Mouse (Mus musculus): ENCODE results near the gene Cldn10. TPM values are rescaled to one million over a fixed set of nuclear protein-coding genes. Genes with fewer than 3 reads are reported as not detected.

Cldn10 gene
- polyA plus RNA-seq, 1 experiment from 2014 or later = 1.3 TPM

GRCm38 (mm10) chr14:118793416-118793815, 5.7 kb downstream of the Cldn10 start:
- no peak for DNase-seq
- WGBS = 88% methylated on average over 6 of the region's 6 CpGs
- Histone ChIP-seq H3K9me3 (ENCODE audit: control insufficient read depth, low read length) (no peaks in the 10 kb centered on the region), H3K4me2 (ENCODE audit: low read length) (no peak overlapping the region), H3K27ac (replicated peaks; ENCODE audit: low read depth, low read length) (no peak overlapping the region), H3K4me3 (replicated peaks; ENCODE audit: low read depth, low read length) (no peak overlapping the region), H3K36me3 (ENCODE audit: control insufficient read depth, insufficient read depth, low read length) (no peaks in the 10 kb centered on the region), H3K9ac (replicated peaks; ENCODE audit: low read length) (no peak overlapping the region), H3K27me3 (ENCODE audit: control insufficient read depth, insufficient read depth, low read length) (no peaks in the 10 kb centered on the region), H3K4me1 (ENCODE audit: control insufficient read depth, insufficient read depth, low read length) (no peaks in the 10 kb centered on the region)
- no peak for ATAC-seq (ENCODE audit: low FRiP score, low TSS enrichment)

- Histone ChIP-seq H3K9ac (replicated peaks; ENCODE audit: low read length) (no peak overlapping the region), H3K4me3 (replicated peaks; ENCODE audit: low read depth, low read length) (no peak overlapping the region), H3K9me3 (ENCODE audit: control insufficient read depth, low read length) (no peaks in the 10 kb centered on the region), H3K27me3 (ENCODE audit: control insufficient read depth, insufficient read depth, low read length) (no peaks in the 10 kb centered on the region), H3K4me2 (ENCODE audit: low read length) (no peak overlapping the region), H3K4me1 (ENCODE audit: control insufficient read depth, insufficient read depth, low read length) (no peaks in the 10 kb centered on the region), H3K36me3 (ENCODE audit: control insufficient read depth, insufficient read depth, low read length) (no peaks in the 10 kb centered on the region), H3K27ac (replicated peaks; ENCODE audit: low read depth, low read length) (no peak overlapping the region)
- ATAC-seq (ENCODE audit: low FRiP score, low TSS enrichment) (no peak), DNase-seq (no peak)
- 83% methylated on average over 1 of the region's 1 CpGs for WGBS
Measured at GRCm38 (mm10) chr14:118794196-118794595, 6.5 kb downstream of the Cldn10 start.

- DNase-seq (no peak), ATAC-seq (ENCODE audit: low FRiP score, low TSS enrichment) (no peak)
- no peaks in the 10 kb centered on the region for H3K4me1 ChIP-seq (ENCODE audit: control insufficient read depth, insufficient read depth, low read length)
- no peak overlapping the region for H3K4me2 ChIP-seq (ENCODE audit: low read length)
- no peak overlapping the region for H3K4me3 ChIP-seq (replicated peaks; ENCODE audit: low read depth, low read length)
- no peaks in the 10 kb centered on the region for H3K36me3 ChIP-seq (ENCODE audit: control insufficient read depth, insufficient read depth, low read length)
- no peak overlapping the region for H3K27ac ChIP-seq (replicated peaks; ENCODE audit: low read depth, low read length)
- no peaks in the 10 kb centered on the region for H3K9me3 ChIP-seq (ENCODE audit: control insufficient read depth, low read length)
- no peaks in the 10 kb centered on the region for H3K27me3 ChIP-seq (ENCODE audit: control insufficient read depth, insufficient read depth, low read length)
- H3K9ac ChIP-seq (replicated peaks; ENCODE audit: low read length) = no peak overlapping the region
- WGBS = 86% methylated on average over 2 of the region's 2 CpGs
Measured at GRCm38 (mm10) chr14:118794893-118795292, 7.2 kb downstream of the Cldn10 start.

GRCm38 (mm10) chr14:118795915-118796693, 8.4 kb downstream of the Cldn10 start:
- no peaks in the 10 kb centered on the region for H3K36me3 ChIP-seq (ENCODE audit: control insufficient read depth, insufficient read depth, low read length)
- no peaks in the 10 kb centered on the region for H3K4me1 ChIP-seq (ENCODE audit: control insufficient read depth, insufficient read depth, low read length)
- H3K4me2 ChIP-seq (ENCODE audit: low read length) = no peak overlapping the region
- ATAC-seq (ENCODE audit: low FRiP score, low TSS enrichment) = no peak
- H3K9ac ChIP-seq (replicated peaks; ENCODE audit: low read length) = no peak overlapping the region
- H3K27ac ChIP-seq (replicated peaks; ENCODE audit: low read depth, low read length) = no peak overlapping the region
- no peaks in the 10 kb centered on the region for H3K9me3 ChIP-seq (ENCODE audit: control insufficient read depth, low read length)
- WGBS = 66% methylated on average over 10 of the region's 10 CpGs
- no peaks in the 10 kb centered on the region for H3K27me3 ChIP-seq (ENCODE audit: control insufficient read depth, insufficient read depth, low read length)
- no peak for DNase-seq
- H3K4me3 ChIP-seq (replicated peaks; ENCODE audit: low read depth, low read length) = no peak overlapping the region

GRCm38 (mm10) chr14:118796694-118797058, 9.0 kb downstream of the Cldn10 start:
- ATAC-seq (ENCODE audit: low FRiP score, low TSS enrichment) = no peak
- no peak overlapping the region for H3K9ac ChIP-seq (replicated peaks; ENCODE audit: low read length)
- H3K4me2 ChIP-seq (ENCODE audit: low read length) = no peak overlapping the region
- no peaks in the 10 kb centered on the region for H3K27me3 ChIP-seq (ENCODE audit: control insufficient read depth, insufficient read depth, low read length)
- no peak overlapping the region for H3K27ac ChIP-seq (replicated peaks; ENCODE audit: low read depth, low read length)
- H3K36me3 ChIP-seq (ENCODE audit: control insufficient read depth, insufficient read depth, low read length) = no peaks in the 10 kb centered on the region
- no peaks in the 10 kb centered on the region for H3K4me1 ChIP-seq (ENCODE audit: control insufficient read depth, insufficient read depth, low read length)
- 60% methylated on average over 5 of the region's 5 CpGs for WGBS
- H3K9me3 ChIP-seq (ENCODE audit: control insufficient read depth, low read length) = no peaks in the 10 kb centered on the region
- no peak for DNase-seq
- no peak overlapping the region for H3K4me3 ChIP-seq (replicated peaks; ENCODE audit: low read depth, low read length)

GRCm38 (mm10) chr14:118797270-118797669, 9.6 kb downstream of the Cldn10 start:
- 79% methylated on average over 9 of the region's 9 CpGs for WGBS
- H3K36me3 ChIP-seq (ENCODE audit: control insufficient read depth, insufficient read depth, low read length) = no peaks in the 10 kb centered on the region
- H3K9me3 ChIP-seq (ENCODE audit: control insufficient read depth, low read length) = no peaks in the 10 kb centered on the region
- no peak overlapping the region for H3K9ac ChIP-seq (replicated peaks; ENCODE audit: low read length)
- no peak overlapping the region for H3K4me2 ChIP-seq (ENCODE audit: low read length)
- DNase-seq (no peak), ATAC-seq (ENCODE audit: low FRiP score, low TSS enrichment) (no peak)
- H3K4me1 ChIP-seq (ENCODE audit: control insufficient read depth, insufficient read depth, low read length) = no peaks in the 10 kb centered on the region
- no peak overlapping the region for H3K4me3 ChIP-seq (replicated peaks; ENCODE audit: low read depth, low read length)
- no peaks in the 10 kb centered on the region for H3K27me3 ChIP-seq (ENCODE audit: control insufficient read depth, insufficient read depth, low read length)
- H3K27ac ChIP-seq (replicated peaks; ENCODE audit: low read depth, low read length) = no peak overlapping the region

- Histone ChIP-seq H3K4me3 (replicated peaks; ENCODE audit: low read depth, low read length) (no peak overlapping the region), H3K9me3 (ENCODE audit: control insufficient read depth, low read length) (no peaks in the 10 kb centered on the region), H3K27me3 (ENCODE audit: control insufficient read depth, insufficient read depth, low read length) (no peaks in the 10 kb centered on the region), H3K9ac (replicated peaks; ENCODE audit: low read length) (no peak overlapping the region), H3K27ac (replicated peaks; ENCODE audit: low read depth, low read length) (no peak overlapping the region), H3K4me1 (ENCODE audit: control insufficient read depth, insufficient read depth, low read length) (0 out of 2 replicates have a peak, but pooled peaks cover 3% of the 10 kb centered on the region), H3K4me2 (ENCODE audit: low read length) (no peak overlapping the region), H3K36me3 (ENCODE audit: control insufficient read depth, insufficient read depth, low read length) (no peaks in the 10 kb centered on the region)
- DNase-seq (no peak), ATAC-seq (ENCODE audit: low FRiP score, low TSS enrichment) (no peak)
- 75% methylated on average over 9 of the region's 9 CpGs for WGBS
Measured at GRCm38 (mm10) chr14:118799918-118800317, 12.2 kb downstream of the Cldn10 start.

GRCm38 (mm10) chr14:118803936-118804335, 16.2 kb downstream of the Cldn10 start:
- DNase-seq (peak; percentile 27), ATAC-seq (ENCODE audit: low FRiP score, low TSS enrichment) (no peak)
- 9% methylated on average over 7 of the region's 7 CpGs for WGBS

GRCm38 (mm10) chr14:118804351-118804750, 16.6 kb downstream of the Cldn10 start:
- DNase-seq (peak; percentile 44), ATAC-seq (ENCODE audit: low FRiP score, low TSS enrichment) (no peak)
- no peaks in the 10 kb centered on the region for H3K9me3 ChIP-seq (ENCODE audit: control insufficient read depth, low read length)

More at GRCm38 (mm10) chr14:118803936-118804335, 16.2 kb downstream of the Cldn10 start:
- no peaks in the 10 kb centered on the region for H3K27me3 ChIP-seq (ENCODE audit: control insufficient read depth, insufficient read depth, low read length)
- H3K27ac ChIP-seq (replicated peaks; ENCODE audit: low read depth, low read length) = no peak overlapping the region
- H3K4me2 ChIP-seq (ENCODE audit: low read length) = no peak overlapping the region
- H3K9ac ChIP-seq (replicated peaks; ENCODE audit: low read length) = no peak overlapping the region
- H3K9me3 ChIP-seq (ENCODE audit: control insufficient read depth, low read length) = no peaks in the 10 kb centered on the region
- H3K36me3 ChIP-seq (ENCODE audit: control insufficient read depth, insufficient read depth, low read length) = no peaks in the 10 kb centered on the region
- no peak overlapping the region for H3K4me3 ChIP-seq (replicated peaks; ENCODE audit: low read depth, low read length)
- H3K4me1 ChIP-seq (ENCODE audit: control insufficient read depth, insufficient read depth, low read length) = 0 out of 2 replicates have a peak, but pooled peaks cover 3% of the 10 kb centered on the region

More at GRCm38 (mm10) chr14:118804351-118804750, 16.6 kb downstream of the Cldn10 start:
- H3K4me3 ChIP-seq (replicated peaks; ENCODE audit: low read depth, low read length) = no peak overlapping the region
- H3K27me3 ChIP-seq (ENCODE audit: control insufficient read depth, insufficient read depth, low read length) = no peaks in the 10 kb centered on the region
- WGBS = 32% methylated on average over 6 of the region's 6 CpGs
- H3K4me1 ChIP-seq (ENCODE audit: control insufficient read depth, insufficient read depth, low read length) = 0 out of 2 replicates have a peak, but pooled peaks cover 3% of the 10 kb centered on the region
- no peaks in the 10 kb centered on the region for H3K36me3 ChIP-seq (ENCODE audit: control insufficient read depth, insufficient read depth, low read length)
- H3K9ac ChIP-seq (replicated peaks; ENCODE audit: low read length) = no peak overlapping the region
- H3K4me2 ChIP-seq (ENCODE audit: low read length) = no peak overlapping the region
- no peak overlapping the region for H3K27ac ChIP-seq (replicated peaks; ENCODE audit: low read depth, low read length)

All from midbrain, embryonic 14.5 days (tissue).